In the genomic region with DNA sequence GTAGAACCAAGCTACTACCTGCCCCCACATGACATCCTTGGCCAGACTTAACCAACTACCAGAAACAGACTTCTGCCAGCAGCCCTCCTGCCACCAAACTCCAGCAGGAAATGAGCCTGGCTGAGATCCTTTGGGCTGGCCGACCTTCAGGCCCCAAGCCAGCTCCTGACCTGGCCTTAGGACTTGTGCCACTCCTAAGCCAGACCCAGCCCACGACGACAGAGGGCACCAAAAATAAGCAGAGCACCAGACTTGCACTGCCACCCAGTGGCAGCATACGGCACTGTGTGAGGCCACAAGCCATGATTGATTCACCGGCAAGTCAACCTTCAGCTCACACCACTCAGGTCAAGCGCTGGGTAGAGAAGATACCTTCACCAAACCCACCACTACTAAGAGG, we compare ENCODE assay signal across 9 mouse cellular contexts. TPM values are rescaled to one million over a fixed set of nuclear protein-coding genes. Genes with fewer than 3 reads are reported as not detected.
DNase-seq lines count a peak whose midpoint lies in the region; ATAC-seq and TF ChIP-seq lines count a peak whose summit lies in the region.
"Had no signal": no experiment of that assay in that cellular context is flagged by ENCODE, and none has a peak within 500 bp of the region (broad histone marks: within the 10 kb centered on the region; RNA-seq: fewer than 3 reads in every experiment).

No protein-coding gene starts in this region.

- WGBS in intestine, embryonic 16.5 days: 20% methylated on average over 6 of the region's 6 CpGs
- WGBS in liver, adult 2 months: 4% methylated on average over 6 of the region's 6 CpGs

- peak; percentile 32 for ATAC-seq in intestine, embryonic 16.5 days

- H3K4me1 ChIP-seq in MEL (ENCODE audit: control insufficient read depth in 1 of 2, insufficient read depth in 2 of 2, low read length in 2 of 2): peaks cover 5 to 17% of the 10 kb centered on the region in 2 experiments
- peaks cover 23% of the 10 kb centered on the region for H3K4me1 ChIP-seq in intestine, embryonic 16.5 days (ENCODE audit: control insufficient read depth, insufficient read depth, low read length)
- H3K4me1 ChIP-seq in liver, adult 2 months (ENCODE audit: control insufficient read depth, insufficient read depth, low read length): peaks cover 30% of the 10 kb centered on the region

- H3K36me3 ChIP-seq in MEL (ENCODE audit: control insufficient read depth in 1 of 2, insufficient read depth in 2 of 2, low read length in 2 of 2): peaks cover 20 to 25% of the 10 kb centered on the region in 2 experiments
- peaks cover 32% of the 10 kb centered on the region for H3K36me3 ChIP-seq in intestine, embryonic 16.5 days (ENCODE audit: control insufficient read depth, insufficient read depth, low read length)
- peaks cover 46% of the 10 kb centered on the region for H3K36me3 ChIP-seq in liver, adult 2 months (ENCODE audit: control insufficient read depth, insufficient read depth, low read length)

- peaks cover 35% of the 10 kb centered on the region for H3K79me2 ChIP-seq in MEL (ENCODE audit: control insufficient read depth, insufficient read depth, low read length, poor library complexity)
- peaks cover 19% of the 10 kb centered on the region; the same call in 1 of the 2 replicates for H3K79me2 ChIP-seq in liver, adult 2 months (ENCODE audit: control insufficient read depth, insufficient read depth, low read length)

- no peak overlapping the region for H3K4me2 ChIP-seq in intestine, embryonic 16.5 days (ENCODE audit: low read depth, low read length)
- H3K4me2 ChIP-seq: hindbrain, embryonic 15.5 days had no signal

- no peak overlapping the region for H3K9ac ChIP-seq in MEL (ENCODE audit: control insufficient read depth, low read depth, low read length, poor library complexity, severe bottlenecking)
- H3K9ac ChIP-seq in intestine, embryonic 16.5 days (ENCODE audit: low read depth, low read length): no peak overlapping the region
- H3K9ac ChIP-seq in liver, adult 2 months (ENCODE audit: low read depth, low read length): peak overlapping the region; percentile 1; the same call in 1 of the 2 replicates
- H3K9ac ChIP-seq: hindbrain, embryonic 15.5 days had no signal

- no peak overlapping the region for H3K4me3 ChIP-seq in MEL (ENCODE audit: control insufficient read depth in 1 of 2, insufficient read depth in 1 of 2, low read depth in 2 of 2, low read length in 2 of 2)
- no peak overlapping the region for H3K4me3 ChIP-seq in intestine, embryonic 16.5 days (ENCODE audit: low read length)
- no peak overlapping the region for H3K4me3 ChIP-seq in liver, adult 2 months (ENCODE audit: insufficient read depth, low read depth, low read length)
- H3K4me3 ChIP-seq: hindbrain, embryonic 15.5 days had no signal

- no peak for TF ChIP-seq EP300 in MEL (IDR thresholded peaks at IDR 0.05; ENCODE audit: low read depth in 1 of 2, low read length in 2 of 2)

- DNase-seq in A20 (ENCODE audit: low read depth, low spot score): peak; percentile 66
- peak; percentile 63 for DNase-seq in MEL (ENCODE audit: low read depth, low spot score)
- peak; percentile 85 for DNase-seq in cerebellum, adult 8-10 months
- DNase-seq in gastrocnemius, postnatal 10 days: peak; percentile 78
- DNase-seq in liver, adult 2 months (ENCODE audit: extremely low read depth, low read depth, low spot score): peak; percentile 94
- peak; percentile 41 for DNase-seq in ovary, postnatal 14 days (ENCODE audit: low spot score)
- DNase-seq in thymus, postnatal 36 days: peak; percentile 73 to 74

- no peak for TF ChIP-seq POLR2A in MEL (IDR thresholded peaks at IDR 0.05; ENCODE audit: control insufficient read depth in 1 of 2, insufficient read depth in 1 of 2, low read depth in 1 of 2, low read length in 2 of 2, poor library complexity in 1 of 2)
- TF ChIP-seq POLR2A in liver, adult 2 months (IDR thresholded peaks at IDR 0.05; ENCODE audit: extremely low read depth, insufficient read depth, low read length): no peak

- H3K9me3 ChIP-seq in MEL (replicated peaks; ENCODE audit: insufficient read depth, low read length): no peaks in the 10 kb centered on the region
- H3K9me3 ChIP-seq in intestine, embryonic 16.5 days (ENCODE audit: control insufficient read depth, low read length): no peaks in the 10 kb centered on the region
- H3K9me3 ChIP-seq: hindbrain, embryonic 15.5 days had no signal

- H3K27me3 ChIP-seq in MEL (ENCODE audit: control insufficient read depth in 1 of 2, insufficient read depth in 2 of 2, low read length in 2 of 2): no peaks in the 10 kb centered on the region
- H3K27me3 ChIP-seq in intestine, embryonic 16.5 days (replicated peaks; ENCODE audit: control insufficient read depth, insufficient read depth, low read length): no peaks in the 10 kb centered on the region
- no peaks in the 10 kb centered on the region for H3K27me3 ChIP-seq in liver, adult 2 months (ENCODE audit: control insufficient read depth, insufficient read depth, low read length)
- H3K27me3 ChIP-seq: hindbrain, embryonic 15.5 days had no signal

- peak; percentile 73 to 93 (median 81) for TF ChIP-seq CTCF in MEL (IDR thresholded peaks at IDR 0.05 in 2 of 3, conservative IDR thresholded peaks at IDR 0.05 in 1 of 3; ENCODE audit: control insufficient read depth in 1 of 3, insufficient read depth in 1 of 3, low read depth in 2 of 3, low read length in 3 of 3, poor library complexity in 1 of 3, severe bottlenecking in 1 of 3)
- TF ChIP-seq CTCF in liver, adult 2 months (IDR thresholded peaks at IDR 0.05; ENCODE audit: low read depth, low read length): peak; percentile 100

- TF ChIP-seq RAD21 in MEL (IDR thresholded peaks at IDR 0.05; ENCODE audit: low read depth, low read length): peak; percentile 49

- no peak overlapping the region for H3K27ac ChIP-seq in MEL (ENCODE audit: control insufficient read depth, low read depth, low read length)
- H3K27ac ChIP-seq in intestine, embryonic 16.5 days (ENCODE audit: low read length): no peak overlapping the region
- H3K27ac ChIP-seq in liver, adult 2 months (replicated peaks; ENCODE audit: insufficient read depth, low read depth, low read length): peak overlapping the region; percentile 32
- H3K27ac ChIP-seq: hindbrain, embryonic 15.5 days had no signal

TF ChIP-seq in MEL, 35 proteins besides CTCF, POLR2A, EP300 and RAD21:
- peak; percentile 69 for TF ChIP-seq SMC3 (IDR thresholded peaks at IDR 0.05; ENCODE audit: low read depth, low read length)
- TF ChIP-seq ZC3H11A (IDR thresholded peaks at IDR 0.05; ENCODE audit: low read depth, low read length): peak; percentile 29; the same call in 1 of the 2 replicates
- no peak for TF ChIP-seq MYB (IDR thresholded peaks at IDR 0.05; ENCODE audit: low read depth, low read length)
- TF ChIP-seq KAT2A (conservative IDR thresholded peaks at IDR 0.05; ENCODE audit: low read depth, low read length): no peak
- TF ChIP-seq SIN3A (IDR thresholded peaks at IDR 0.05; ENCODE audit: low read length): 0 out of 2 replicates have a peak, but pooled peaks have one; percentile 22
TF ChIP-seq in MEL: peak in this region for 3.

RNA-seq across cellular contexts. Expression of a gene that starts 6.4 kb away (rescaled TPM):
- 28.8 and 31.2 TPM in 2 replicates for total RNA-seq in MEL (2012; rRNA removed)
- 10 to 100 TPM in 1 of 2 experiments, not detected in 1; 65.6 TPM for polyA plus RNA-seq in MEL (2012; ENCODE audit: insufficient read depth in 1 of 2, insufficient read length in 2 of 2, low read depth in 1 of 2, low replicate concordance in 2 of 2, missing spikeins in 1 of 2)
- 10 to 100 TPM; 34.8 to 45.3 TPM for total RNA-seq in gastrocnemius, postnatal 10 days (2021)
- polyA plus RNA-seq in intestine, embryonic 16.5 days (2015; fragmentation: Nextera tagmentation; extraction: Ambion mirVana): 55.6 and 63.1 TPM in 2 replicates
- 32.5 and 55.3 TPM in 2 replicates for total RNA-seq in liver, adult 2 months (2014; rRNA removed)
- polyA plus RNA-seq in liver, adult 2 months (2012; rRNA removed): 45.8 and 48.1 TPM in 2 replicates

RNA-seq across cellular contexts. Expression of a gene that starts 50.9 kb away (rescaled TPM):
- 7.2 and 8.0 TPM in 2 replicates for total RNA-seq in MEL (2012; rRNA removed)
- 10 to 100 TPM in 1 of 2 experiments, not detected in 1; 25.7 TPM for polyA plus RNA-seq in MEL (2012; ENCODE audit: insufficient read depth in 1 of 2, insufficient read length in 2 of 2, low read depth in 1 of 2, low replicate concordance in 2 of 2, missing spikeins in 1 of 2)
- 1 to 10 TPM; 7.8 to 8.5 TPM for total RNA-seq in gastrocnemius, postnatal 10 days (2021)
- polyA plus RNA-seq in intestine, embryonic 16.5 days (2015; fragmentation: Nextera tagmentation; extraction: Ambion mirVana): 27.6 and 28.4 TPM in 2 replicates
- total RNA-seq in liver, adult 2 months (2014; rRNA removed): 5.7 and 6.4 TPM in 2 replicates
- 6.6 TPM in 2 replicates for polyA plus RNA-seq in liver, adult 2 months (2012; rRNA removed)

Comparison
In these comparisons a context has a peak if more than half of its experiments do, and no peak if none do; other contexts are left out.
1. DNase-seq: peak in every context shown above with its lines; median percentile 94 in liver, adult 2 months; 85 in cerebellum, adult 8-10 months; 78 in gastrocnemius, postnatal 10 days; 74 in thymus, postnatal 36 days; 66 in A20; 63 in MEL; 41 in ovary, postnatal 14 days.